Mouse (Mus musculus): ENCODE measurements at regions not wholly inside any gene's neighbourhood (a gene's known extent, or its start where the extent isn't known, plus 50 kb on each side); places are given as distances from the start of the nearest gene placed in this dataset.

DNA sequence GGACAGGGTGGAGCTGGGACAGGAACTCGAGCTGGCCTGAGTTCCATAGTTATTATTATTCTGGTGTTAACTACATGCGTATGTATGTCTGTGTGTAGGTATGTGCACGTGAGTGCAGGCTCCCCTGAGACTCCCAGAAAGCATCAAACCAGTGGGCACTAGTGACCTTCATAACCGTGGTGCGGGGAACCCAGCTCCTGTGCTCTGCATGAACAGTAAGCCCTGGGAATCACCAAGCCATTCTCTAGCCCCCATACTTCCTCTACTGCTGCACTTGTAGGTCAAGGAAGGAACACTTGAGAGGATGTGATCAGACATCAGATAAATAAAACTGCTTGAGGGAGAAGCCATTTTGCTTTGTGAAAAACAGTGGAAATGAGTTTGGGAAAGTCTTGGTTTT, 211.2 kb downstream of the Btg1 start:
- ATAC-seq (ENCODE audit: low FRiP score) (no peak), DNase-seq (ENCODE audit: low spot score) (no peak)
- H3K27ac ChIP-seq (ENCODE audit: low read depth, low read length), result no peak overlapping the region
- no peak overlapping the region for H3K9ac ChIP-seq (replicated peaks; ENCODE audit: low read length, poor library complexity, severe bottlenecking)
- no peaks in the 10 kb centered on the region for H3K27me3 ChIP-seq (ENCODE audit: insufficient read depth, low read length)
- no peaks in the 10 kb centered on the region for H3K9me3 ChIP-seq (ENCODE audit: low read length)
- H3K4me1 ChIP-seq (ENCODE audit: insufficient read depth, low read length), result no peaks in the 10 kb centered on the region
- no peak for TF ChIP-seq CTCF (IDR thresholded peaks at IDR 0.05)
- WGBS, result 82% methylated on average over 5 of the region's 5 CpGs
- H3K36me3 ChIP-seq (ENCODE audit: insufficient read depth, low read length), result no peaks in the 10 kb centered on the region
- H3K4me2 ChIP-seq (ENCODE audit: low read depth, low read length, poor library complexity, severe bottlenecking), result no peak overlapping the region
- no peak overlapping the region for H3K4me3 ChIP-seq (ENCODE audit: low read depth, low read length)

GRCm38 (mm10) chr10:96828581-96829246, 211.9 kb downstream of the Btg1 start:
- no peak for TF ChIP-seq CTCF (IDR thresholded peaks at IDR 0.05)
- H3K4me3 ChIP-seq (ENCODE audit: low read depth, low read length), result no peak overlapping the region
- no peak for ATAC-seq (ENCODE audit: low FRiP score)
- DNase-seq (ENCODE audit: low spot score), result peak; percentile 35
- WGBS, result 88% methylated on average over 7 of the region's 7 CpGs
- no peak overlapping the region for H3K4me2 ChIP-seq (ENCODE audit: low read depth, low read length, poor library complexity, severe bottlenecking)
- H3K27me3 ChIP-seq (ENCODE audit: insufficient read depth, low read length), result no peaks in the 10 kb centered on the region
- H3K27ac ChIP-seq (ENCODE audit: low read depth, low read length), result no peak overlapping the region
- H3K9ac ChIP-seq (replicated peaks; ENCODE audit: low read length, poor library complexity, severe bottlenecking), result no peak overlapping the region
- H3K4me1 ChIP-seq (ENCODE audit: insufficient read depth, low read length), result no peaks in the 10 kb centered on the region
- H3K36me3 ChIP-seq (ENCODE audit: insufficient read depth, low read length), result no peaks in the 10 kb centered on the region
- no peaks in the 10 kb centered on the region for H3K9me3 ChIP-seq (ENCODE audit: low read length)

- H3K4me1 ChIP-seq (ENCODE audit: insufficient read depth, low read length), result no peaks in the 10 kb centered on the region
- no peaks in the 10 kb centered on the region for H3K36me3 ChIP-seq (ENCODE audit: insufficient read depth, low read length)
- H3K27me3 ChIP-seq (ENCODE audit: insufficient read depth, low read length), result no peaks in the 10 kb centered on the region
- no peak overlapping the region for H3K4me2 ChIP-seq (ENCODE audit: low read depth, low read length, poor library complexity, severe bottlenecking)
- H3K4me3 ChIP-seq (ENCODE audit: low read depth, low read length), result no peak overlapping the region
- 81% methylated on average over 12 of the region's 12 CpGs for WGBS
- H3K9ac ChIP-seq (replicated peaks; ENCODE audit: low read length, poor library complexity, severe bottlenecking), result no peak overlapping the region
- H3K9me3 ChIP-seq (ENCODE audit: low read length), result no peaks in the 10 kb centered on the region
- H3K27ac ChIP-seq (ENCODE audit: low read depth, low read length), result no peak overlapping the region
- no peak for TF ChIP-seq CTCF (IDR thresholded peaks at IDR 0.05)
- ATAC-seq (ENCODE audit: low FRiP score), result no peak
- DNase-seq (ENCODE audit: low spot score), result peak; percentile 25
Measured at GRCm38 (mm10) chr10:96831071-96831470, 214.3 kb downstream of the Btg1 start.

DNA sequence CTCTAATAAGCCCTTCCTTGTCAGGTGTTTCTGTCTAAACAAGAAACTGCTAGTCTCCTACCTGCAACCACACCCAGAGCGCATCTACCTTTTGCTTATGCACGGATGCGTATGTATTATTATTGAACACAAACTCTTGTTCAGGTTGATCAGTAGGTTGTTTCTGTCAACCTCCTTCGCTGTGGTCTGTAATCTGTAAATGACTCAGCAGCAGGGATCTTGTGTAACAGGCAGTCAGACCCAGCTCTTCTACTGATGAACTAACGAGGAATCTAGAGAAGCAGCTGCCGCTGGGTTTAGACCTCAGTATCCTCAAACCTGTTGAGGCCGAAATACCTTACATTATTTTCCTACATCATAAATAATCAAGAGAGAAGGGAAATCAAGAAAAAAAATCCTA, 220.4 kb downstream of the Btg1 start:
- Histone ChIP-seq H3K9me3 (ENCODE audit: low read length) (no peaks in the 10 kb centered on the region), H3K27me3 (ENCODE audit: insufficient read depth, low read length) (no peaks in the 10 kb centered on the region), H3K4me2 (ENCODE audit: low read depth, low read length, poor library complexity, severe bottlenecking) (no peak overlapping the region), H3K9ac (replicated peaks; ENCODE audit: low read length, poor library complexity, severe bottlenecking) (no peak overlapping the region), H3K36me3 (ENCODE audit: insufficient read depth, low read length) (no peaks in the 10 kb centered on the region), H3K4me1 (ENCODE audit: insufficient read depth, low read length) (no peaks in the 10 kb centered on the region), H3K27ac (ENCODE audit: low read depth, low read length) (no peak overlapping the region; the same call in 1 of the 2 replicates), H3K4me3 (ENCODE audit: low read depth, low read length) (no peak overlapping the region)
- DNase-seq (ENCODE audit: low spot score) (no peak), ATAC-seq (ENCODE audit: low FRiP score) (no peak)
- 79% methylated on average over 7 of the region's 7 CpGs for WGBS
- TF ChIP-seq CTCF (IDR thresholded peaks at IDR 0.05), result no peak

- no peak for TF ChIP-seq CTCF (IDR thresholded peaks at IDR 0.05)
- no peak overlapping the region for H3K9ac ChIP-seq (replicated peaks; ENCODE audit: low read length, poor library complexity, severe bottlenecking)
- H3K27ac ChIP-seq (ENCODE audit: low read depth, low read length), result no peak overlapping the region
- no peak for DNase-seq (ENCODE audit: low spot score)
- WGBS, result 84% methylated on average over 2 of the region's 2 CpGs
- H3K4me3 ChIP-seq (ENCODE audit: low read depth, low read length), result no peak overlapping the region
- ATAC-seq (ENCODE audit: low FRiP score), result no peak
- H3K36me3 ChIP-seq (ENCODE audit: insufficient read depth, low read length), result no peaks in the 10 kb centered on the region
- H3K27me3 ChIP-seq (ENCODE audit: insufficient read depth, low read length), result no peaks in the 10 kb centered on the region
- H3K4me2 ChIP-seq (ENCODE audit: low read depth, low read length, poor library complexity, severe bottlenecking), result no peak overlapping the region
- no peaks in the 10 kb centered on the region for H3K4me1 ChIP-seq (ENCODE audit: insufficient read depth, low read length)
- H3K9me3 ChIP-seq (ENCODE audit: low read length), result no peaks in the 10 kb centered on the region
Measured at GRCm38 (mm10) chr10:96841128-96841527, 224.3 kb downstream of the Btg1 start.

GRCm38 (mm10) chr10:96841956-96842355, 225.2 kb downstream of the Btg1 start:
- H3K9me3 ChIP-seq (ENCODE audit: low read length), result no peaks in the 10 kb centered on the region
- no peak for TF ChIP-seq CTCF (IDR thresholded peaks at IDR 0.05)
- no peak overlapping the region for H3K9ac ChIP-seq (replicated peaks; ENCODE audit: low read length, poor library complexity, severe bottlenecking)
- no peak for DNase-seq (ENCODE audit: low spot score)
- H3K27ac ChIP-seq (ENCODE audit: low read depth, low read length), result no peak overlapping the region
- no peaks in the 10 kb centered on the region for H3K4me1 ChIP-seq (ENCODE audit: insufficient read depth, low read length)
- WGBS, result 79% methylated on average over 2 of the region's 2 CpGs
- H3K36me3 ChIP-seq (ENCODE audit: insufficient read depth, low read length), result no peaks in the 10 kb centered on the region
- no peak for ATAC-seq (ENCODE audit: low FRiP score)
- no peaks in the 10 kb centered on the region for H3K27me3 ChIP-seq (ENCODE audit: insufficient read depth, low read length)
- H3K4me2 ChIP-seq (ENCODE audit: low read depth, low read length, poor library complexity, severe bottlenecking), result no peak overlapping the region
- H3K4me3 ChIP-seq (ENCODE audit: low read depth, low read length), result no peak overlapping the region

All from midbrain, postnatal 0 days (tissue).